Comparison of ENCODE assay signal across 10 mouse cellular contexts in the genomic region with DNA sequence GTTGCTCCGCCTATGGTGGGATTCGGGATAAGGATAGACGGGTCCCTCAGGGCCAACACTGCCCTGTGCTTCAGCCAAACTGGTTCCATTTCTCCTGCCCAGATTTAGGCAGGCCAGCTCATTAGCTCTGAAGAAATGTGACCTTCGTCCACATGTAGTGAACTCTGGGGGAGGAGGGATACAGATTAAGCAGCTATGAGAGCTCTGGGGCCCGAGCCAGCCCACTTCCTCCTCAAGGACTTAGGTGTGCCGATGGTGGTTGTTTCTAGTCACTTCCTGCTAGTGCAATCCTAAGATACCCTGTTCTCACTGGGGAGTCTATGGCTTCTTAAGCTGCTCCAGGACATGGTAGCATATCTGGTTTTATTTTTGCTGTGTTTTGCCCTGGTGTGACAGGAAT. TPM values are rescaled to one million over a fixed set of nuclear protein-coding genes. Genes with fewer than 3 reads are reported as not detected.
DNase-seq lines count a peak whose midpoint lies in the region; ATAC-seq and TF ChIP-seq lines count a peak whose summit lies in the region.
"Had no signal": no experiment of that assay in that cellular context is flagged by ENCODE, and none has a peak within 500 bp of the region (broad histone marks: within the 10 kb centered on the region; RNA-seq: fewer than 3 reads in every experiment).

No protein-coding gene starts in this region.

- H3K27me3 ChIP-seq in liver, embryonic 14.5 days (ENCODE audit: control insufficient read depth, insufficient read depth, low read length) = no peaks in the 10 kb centered on the region
- H3K27me3 ChIP-seq in embryonic facial prominence, embryonic 15.5 days = no peaks in the 10 kb centered on the region
- H3K27me3 ChIP-seq: neural tube, embryonic 13.5 days had no signal

- H3K4me2 ChIP-seq in liver, embryonic 14.5 days (ENCODE audit: low read depth) = no peak overlapping the region
- H3K4me2 ChIP-seq in embryonic facial prominence, embryonic 15.5 days (replicated peaks) = no peak overlapping the region
- H3K4me2 ChIP-seq: neural tube, embryonic 13.5 days had no signal

- no peak overlapping the region for H3K9ac ChIP-seq in liver, embryonic 14.5 days (replicated peaks)
- H3K9ac ChIP-seq in embryonic facial prominence, embryonic 15.5 days = no peak overlapping the region
- H3K9ac ChIP-seq: neural tube, embryonic 13.5 days had no signal

- ATAC-seq in liver, embryonic 14.5 days (ENCODE audit: insufficient read depth) = peak; percentile 36; the same call in 1 of the 2 replicates
- 0 out of 2 replicates have a peak, but pooled peaks have one; percentile 39 for ATAC-seq in embryonic facial prominence, embryonic 15.5 days (ENCODE audit: insufficient number of reproducible peaks, low FRiP score, low TSS enrichment, low read depth)

- WGBS in liver, embryonic 14.5 days (ENCODE audit: insufficient replicate concordance) = 41% methylated on average over 6 of the region's 6 CpGs
- 63% methylated on average over 6 of the region's 6 CpGs for WGBS in embryonic facial prominence, embryonic 15.5 days

- no peak for TF ChIP-seq EP300 in liver, embryonic 14.5 days (IDR thresholded peaks at IDR 0.05; ENCODE audit: low read depth)

- no peaks in the 10 kb centered on the region for H3K9me3 ChIP-seq in liver, embryonic 14.5 days (ENCODE audit: control insufficient read depth, low read length)
- H3K9me3 ChIP-seq in embryonic facial prominence, embryonic 15.5 days (replicated peaks) = no peaks in the 10 kb centered on the region
- H3K9me3 ChIP-seq: neural tube, embryonic 13.5 days had no signal

- intact Hi-C loops in left cerebral cortex, postnatal 25 days (cut with DNase I) = no loop called here

- no peak overlapping the region for H3K4me3 ChIP-seq in liver, embryonic 14.5 days (ENCODE audit: insufficient read depth in 1 of 2, low read depth in 2 of 2, low read length in 2 of 2)
- no peak overlapping the region for H3K4me3 ChIP-seq in embryonic facial prominence, embryonic 15.5 days (replicated peaks)
- H3K4me3 ChIP-seq: neural tube, embryonic 13.5 days had no signal

- TF ChIP-seq CTCF in liver, embryonic 14.5 days (IDR thresholded peaks at IDR 0.05; ENCODE audit: low read depth) = no peak

- no peak for DNase-seq in liver, embryonic 14.5 days (ENCODE audit: low read depth in 3 of 3, low spot score in 3 of 3)
- no peak for DNase-seq in liver
- peak; percentile 62 for DNase-seq in lung, postnatal 10 days
- DNase-seq in thymus, postnatal 14 days = peak; percentile 61
- DNase-seq in left cerebral cortex, postnatal 25 days (ENCODE audit: low spot score in 2 of 2) = no peak
- DNase-seq in cerebellum, postnatal 25 days = no peak
- DNase-seq in left cerebral cortex, adult 8-10 months (ENCODE audit: low spot score in 2 of 2) = no peak
- DNase-seq: heart, postnatal 36 days had no signal

- H3K36me3 ChIP-seq in liver, embryonic 14.5 days (replicated peaks; ENCODE audit: control insufficient read depth, insufficient read depth, low read depth) = peaks cover 5% of the 10 kb centered on the region; the same call in 1 of the 2 replicates
- no peaks in the 10 kb centered on the region for H3K36me3 ChIP-seq in embryonic facial prominence, embryonic 15.5 days
- H3K36me3 ChIP-seq: neural tube, embryonic 13.5 days had no signal

- H3K27ac ChIP-seq in liver, embryonic 14.5 days = no peak overlapping the region
- no peak overlapping the region for H3K27ac ChIP-seq in embryonic facial prominence, embryonic 15.5 days (replicated peaks)
- H3K27ac ChIP-seq: neural tube, embryonic 13.5 days had no signal

- H3K4me1 ChIP-seq in liver, embryonic 14.5 days (replicated peaks; ENCODE audit: control insufficient read depth in 2 of 2, insufficient read depth in 2 of 2, low read length in 1 of 2) = peaks cover 3 to 21% of the 10 kb centered on the region in 2 experiments
- H3K4me1 ChIP-seq in embryonic facial prominence, embryonic 15.5 days = peaks cover 9% of the 10 kb centered on the region; the same call in 1 of the 2 replicates
- H3K4me1 ChIP-seq: neural tube, embryonic 13.5 days had no signal

RNA-seq across cellular contexts. Expression of a gene that starts 16.3 kb away (rescaled TPM):
- 7.8 and 8.4 TPM in 2 replicates for polyA plus RNA-seq in liver, embryonic 14.5 days (2012; rRNA removed)
- 7.7 and 7.9 TPM in 2 replicates for polyA plus RNA-seq in liver, embryonic 14.5 days (2014; fragmentation: Nextera tagmentation; extraction: Ambion mirVana)
- 14.5 and 17.3 TPM in 2 replicates for polyA plus RNA-seq in embryonic facial prominence, embryonic 15.5 days (2015; fragmentation: Nextera tagmentation; extraction: Ambion mirVana)
- 10 to 100 TPM; 12.0 to 14.4 TPM for total RNA-seq in left cerebral cortex, postnatal 25 days (2021)
- total RNA-seq in left cerebral cortex, adult 8-10 months (2022) = 10 to 100 TPM; 12.8 to 14.8 (median 13.1) TPM

RNA-seq across cellular contexts. Expression of a gene that starts 33.2 kb away (rescaled TPM):
- polyA plus RNA-seq in liver, embryonic 14.5 days (2012; rRNA removed) = 29.6 and 32.2 TPM in 2 replicates
- polyA plus RNA-seq in liver, embryonic 14.5 days (2014; fragmentation: Nextera tagmentation; extraction: Ambion mirVana) = 54.9 and 55.1 TPM in 2 replicates
- 102 and 104 TPM in 2 replicates for polyA plus RNA-seq in embryonic facial prominence, embryonic 15.5 days (2015; fragmentation: Nextera tagmentation; extraction: Ambion mirVana)
- total RNA-seq in left cerebral cortex, postnatal 25 days (2021) = 10 to 100 TPM; 53.7 to 54.0 TPM
- total RNA-seq in left cerebral cortex, adult 8-10 months (2022) = 10 to 100 TPM; 55.7 to 68.0 (median 63.1) TPM

Comparison
In these comparisons a context has a peak if more than half of its experiments do, and no peak if none do; other contexts are left out.
1. DNase-seq: peak in lung, postnatal 10 days (single experiment) and thymus, postnatal 14 days (single experiment); none in liver, embryonic 14.5 days (0 of 3), liver (single experiment), left cerebral cortex, postnatal 25 days (0 of 2), cerebellum, postnatal 25 days (0 of 2) and left cerebral cortex, adult 8-10 months (0 of 2).